Mouse (Mus musculus): ENCODE results near the gene Ccdc173. TPM values are rescaled to one million over a fixed set of nuclear protein-coding genes. Genes with fewer than 3 reads are reported as not detected.

Gene Ccdc173
- polyA plus RNA-seq (2014; fragmentation: Illumina TruSeq; extraction: RNeasy Lipid Tissue Mini Kit (QIAGEN cat#74804); ENCODE audit: low read depth, low replicate concordance), result 399 TPM

DNA sequence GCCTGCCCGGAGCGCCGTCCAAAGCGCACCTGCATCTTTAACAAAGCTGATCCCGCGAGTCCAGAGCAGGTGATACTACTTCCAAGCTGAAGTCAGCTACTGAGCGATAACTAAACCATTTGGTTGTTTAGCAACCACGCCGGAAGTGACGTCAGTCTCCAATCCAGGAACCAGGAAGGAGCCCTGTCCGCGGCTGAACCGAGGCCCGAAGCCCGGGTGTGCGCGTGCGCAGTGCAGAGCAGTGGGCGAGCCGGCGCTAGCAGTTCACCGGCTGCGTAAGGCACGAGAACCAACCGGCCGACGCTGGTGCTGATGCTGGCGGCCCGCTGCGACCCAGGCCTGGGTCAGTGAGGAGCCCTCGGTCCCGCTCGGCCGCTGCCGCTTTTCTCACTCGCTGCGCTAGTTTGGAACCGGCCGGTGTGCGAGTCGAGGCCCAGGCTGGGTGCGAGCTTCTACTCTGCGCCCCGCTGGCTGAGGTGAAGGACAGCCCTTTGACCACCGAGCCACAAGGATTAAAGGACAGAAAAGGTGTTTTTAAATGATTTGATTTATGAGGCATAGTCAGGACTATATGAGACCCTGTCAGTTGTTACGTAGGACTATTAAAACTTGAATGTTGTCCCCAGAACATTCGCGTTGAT, at the start of gene Ccdc173, which contains the start of gene Phospho2:
Gene Ccdc173 (minus strand): TSS at position 147 of the 641 bp plus-strand sequence.
Gene Phospho2 (plus strand): TSS at position 195 of the 641 bp plus-strand sequence.

DNA sequence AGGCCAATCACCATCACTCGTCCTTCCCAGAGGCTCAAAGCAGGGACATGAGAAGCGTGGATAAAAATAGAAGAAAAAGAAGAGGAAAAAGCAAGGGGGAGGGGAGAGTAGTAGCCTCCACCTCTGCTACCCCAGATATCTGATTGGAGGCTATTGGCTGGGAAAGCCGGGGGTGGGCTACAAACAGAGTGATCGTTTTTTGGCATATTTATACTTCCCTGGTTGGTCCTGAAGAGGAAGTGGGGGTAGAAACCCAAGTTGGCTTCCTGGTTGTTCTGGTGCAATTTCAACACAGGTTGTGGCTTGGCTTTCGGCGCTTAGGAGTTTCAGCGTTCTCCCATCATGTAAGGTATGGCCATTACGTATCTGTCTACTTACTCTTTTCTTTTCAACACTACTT, 32.3 kb upstream of the Ccdc173 start, which contains the start of gene Klhl23:
Gene Klhl23 (plus strand): TSS at position 234 of the 400 bp plus-strand sequence.

DNA sequence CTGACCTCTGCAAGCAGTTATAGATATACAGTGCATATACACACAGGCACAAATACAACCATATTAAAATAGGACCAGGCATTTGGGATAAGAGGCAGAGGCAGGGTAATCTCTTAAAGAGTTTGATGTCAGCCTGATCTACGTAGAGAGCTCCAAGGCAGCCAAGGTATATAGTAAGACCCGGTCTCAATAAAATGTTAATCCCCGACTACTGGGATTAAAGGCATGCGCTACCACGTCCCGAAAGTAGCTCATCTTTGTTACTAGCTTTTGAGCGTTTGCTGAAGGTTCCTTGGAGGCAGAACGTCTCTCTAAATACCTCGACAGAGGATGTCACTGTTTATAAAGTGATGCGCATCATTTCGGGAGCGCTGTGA, 67.1 kb downstream of the Ccdc173 start, which contains the start of gene Ppig:
Gene Ppig (plus strand): TSS at position 273 of the 377 bp plus-strand sequence.

DNA sequence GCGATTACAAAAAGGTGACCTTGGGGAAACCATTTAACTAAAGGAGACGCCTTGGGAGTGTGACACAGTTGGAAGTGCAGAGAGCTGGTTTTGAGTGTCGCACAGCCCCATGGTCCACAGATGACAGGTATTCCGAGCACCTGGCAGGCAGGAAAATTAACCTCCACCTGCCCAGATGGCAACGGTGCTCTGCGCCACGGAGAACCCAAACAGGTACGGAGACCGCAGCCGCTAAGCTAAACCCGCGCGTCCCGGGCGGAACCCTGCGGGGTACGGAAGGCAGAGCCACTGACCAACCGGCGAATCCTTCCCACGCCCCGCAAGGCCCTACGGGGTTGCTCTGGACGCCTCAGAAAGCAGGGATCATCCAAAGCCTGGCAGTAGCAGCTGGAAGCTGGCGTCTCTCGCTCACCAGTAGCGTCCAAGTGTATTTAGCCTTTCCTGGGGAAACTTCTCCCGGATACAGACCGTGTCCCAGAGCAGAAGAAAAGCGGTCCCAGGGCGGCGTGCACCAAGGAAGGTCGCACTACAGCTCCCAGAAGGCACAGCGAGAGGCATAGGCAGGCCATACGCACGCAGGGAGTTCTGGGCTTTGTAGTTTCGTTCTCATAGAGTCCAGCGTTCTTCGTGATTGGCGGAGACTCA, 76.3 kb downstream of the Ccdc173 start, which contains the start of gene Fastkd1:
Gene Fastkd1 (minus strand): TSS at position 536 of the 645 bp plus-strand sequence.

Other genes with a start within 250 kb of the Ccdc173 start
- 0.39 TPM for gene Lrp2, start 203.5 kb downstream of the Ccdc173 start, polyA plus RNA-seq (2014; fragmentation: Illumina TruSeq; extraction: RNeasy Lipid Tissue Mini Kit (QIAGEN cat#74804); ENCODE audit: low read depth, low replicate concordance)
- gene Bbs5, start 142.4 kb downstream of the Ccdc173 start, polyA plus RNA-seq (2014; fragmentation: Illumina TruSeq; extraction: RNeasy Lipid Tissue Mini Kit (QIAGEN cat#74804); ENCODE audit: low read depth, low replicate concordance), result 290 TPM
- gene Klhl41, start 119.5 kb downstream of the Ccdc173 start, polyA plus RNA-seq (2014; fragmentation: Illumina TruSeq; extraction: RNeasy Lipid Tissue Mini Kit (QIAGEN cat#74804); ENCODE audit: low read depth, low replicate concordance), result 7.3 TPM
- gene Fastkd1, start 76.1 kb downstream of the Ccdc173 start, polyA plus RNA-seq (2014; fragmentation: Illumina TruSeq; extraction: RNeasy Lipid Tissue Mini Kit (QIAGEN cat#74804); ENCODE audit: low read depth, low replicate concordance), result 35.7 TPM
- gene Ppig, start 67.0 kb downstream of the Ccdc173 start, polyA plus RNA-seq (2014; fragmentation: Illumina TruSeq; extraction: RNeasy Lipid Tissue Mini Kit (QIAGEN cat#74804); ENCODE audit: low read depth, low replicate concordance), result 143 TPM
- 903 TPM for gene Phospho2, start within 50 bp of the Ccdc173 start, polyA plus RNA-seq (2014; fragmentation: Illumina TruSeq; extraction: RNeasy Lipid Tissue Mini Kit (QIAGEN cat#74804); ENCODE audit: low read depth, low replicate concordance)
- gene Klhl23, start 32.4 kb upstream of the Ccdc173 start, polyA plus RNA-seq (2014; fragmentation: Illumina TruSeq; extraction: RNeasy Lipid Tissue Mini Kit (QIAGEN cat#74804); ENCODE audit: low read depth, low replicate concordance), result 103 TPM
- 283 TPM for gene Ssb, start 72.0 kb upstream of the Ccdc173 start, polyA plus RNA-seq (2014; fragmentation: Illumina TruSeq; extraction: RNeasy Lipid Tissue Mini Kit (QIAGEN cat#74804); ENCODE audit: low read depth, low replicate concordance)
- 20.5 TPM for gene Mettl5, start 96.0 kb upstream of the Ccdc173 start, polyA plus RNA-seq (2014; fragmentation: Illumina TruSeq; extraction: RNeasy Lipid Tissue Mini Kit (QIAGEN cat#74804); ENCODE audit: low read depth, low replicate concordance)
- gene Ubr3, start 107.7 kb upstream of the Ccdc173 start, polyA plus RNA-seq (2014; fragmentation: Illumina TruSeq; extraction: RNeasy Lipid Tissue Mini Kit (QIAGEN cat#74804); ENCODE audit: low read depth, low replicate concordance), result 37.1 TPM
- 0.15 TPM for gene Myo3b, start 249.6 kb upstream of the Ccdc173 start, polyA plus RNA-seq (2014; fragmentation: Illumina TruSeq; extraction: RNeasy Lipid Tissue Mini Kit (QIAGEN cat#74804); ENCODE audit: low read depth, low replicate concordance)

Measured in testis, adult 10 weeks (tissue).